Mouse (Mus musculus) erythroblast, embryonic 14.5 days (primary cell): Measurements from ENCODE around the gene Ext2.

Source experiments
- GATA1 ChIP-seq: IDR thresholded peaks from 2 replicates; pipeline ENCODE4 v1.6.1; 2012; ENCODE audit warnings: low read length, inconsistent platforms, mixed read lengths
- TAL1 ChIP-seq: IDR thresholded peaks from 3 replicates; pipeline ENCODE4 v1.6.1; 2012; ENCODE audit warnings: low read length, inconsistent platforms, mixed read lengths

GRCm38 (mm10) chr2:93747538-93748126, 74.7 kb downstream of the Ext2 start:
- TF ChIP-seq GATA1 (no peak), TAL1 (no peak)
